Mouse (Mus musculus) intestine, postnatal 0 days (tissue): ENCODE data around the gene Trpm4. TPM values are rescaled to one million over a fixed set of nuclear protein-coding genes. Genes with fewer than 3 reads are reported as not detected.

Experiments
- ATAC-seq: fragments of 200-750 bp; cut with Nextera tagmentation; 2 replicates; pipeline ENCODE4 v1.8.0; 2017; ENCODE audit warnings: mild to moderate bottlenecking, moderate TSS enrichment, moderate library complexity
- H3K27ac ChIP-seq: fragments of 300-500 bp; sonication (generic); 2 replicates; pipeline ENCODE4 v1.5.1; 2014; ENCODE audit warnings: mild to moderate bottlenecking, low read depth, low read length, moderate library complexity
- H3K27me3 ChIP-seq: fragments of 300-500 bp; sonication (generic); replicated peaks from 2 replicates; pipeline ENCODE4 v1.6.1; 2014; ENCODE audit warnings: low read length, mixed read lengths; ENCODE audit not compliant: control insufficient read depth, insufficient read depth
- H3K36me3 ChIP-seq: fragments of 300-500 bp; sonication (generic); 2 replicates; pipeline ENCODE4 v1.6.1; 2014; ENCODE audit warnings: mild to moderate bottlenecking, moderate library complexity; ENCODE audit not compliant: control insufficient read depth, insufficient read depth
- H3K4me1 ChIP-seq: fragments of 300-500 bp; sonication (generic); replicated peaks from 2 replicates; pipeline ENCODE4 v1.6.1; 2014; ENCODE audit warnings: antibody characterized with exemption, low read length, mixed read lengths; ENCODE audit not compliant: control insufficient read depth, insufficient read depth
- H3K4me2 ChIP-seq: fragments of 300-500 bp; sonication (generic); replicated peaks from 2 replicates; pipeline ENCODE4 v1.6.1; 2014; ENCODE audit warnings: low read depth, mild to moderate bottlenecking, moderate library complexity
- H3K4me3 ChIP-seq: fragments of 300-500 bp; sonication (generic); 2 replicates; pipeline ENCODE4 v1.5.1; 2014; ENCODE audit warnings: low read depth, low read length
- H3K9ac ChIP-seq: fragments of 300-500 bp; sonication (generic); 2 replicates; pipeline ENCODE4 v1.6.1; 2014; ENCODE audit warnings: mild to moderate bottlenecking, low read depth, low read length
- H3K9me3 ChIP-seq: fragments of 300-500 bp; sonication (generic); 2 replicates; pipeline ENCODE4 v1.6.1; 2016; ENCODE audit warnings: mixed run types; ENCODE audit not compliant: control insufficient read depth
- CTCF ChIP-seq: sonication (generic); IDR thresholded peaks from 2 replicates; pipeline ENCODE4 v1.5.1; 2016; ENCODE audit warnings: low read depth, mild to moderate bottlenecking, control low read depth, antibody characterized with exemption, moderate library complexity
- WGBS: fragments of 180-500 bp; shearing (Covaris S2); extraction: QIAGEN DNeasy Blood & Tissue Kit; methylation state at CpG from one replicate; pipeline ENCODE4 v1.1.7; 2014; 5-methylcytosine and 5-hydroxymethylcytosine counted together
- polyA plus RNA-seq: library from polyadenylated mRNA; unstranded; fragments of >200 nt; fragmentation: Nextera tagmentation; extraction: Ambion mirVana; gene quantifications from 2 replicates; pipeline ENCODE4 v1.2.1, GENCODE M21; 2015

The Trpm4 gene
- polyA plus RNA-seq, 1 experiment from 2014 or later: 49.4 TPM

- Histone ChIP-seq H3K27me3 (no peaks in the 10 kb centered on the region; the same call in 1 of the 2 replicates), H3K4me1 (no peaks in the 10 kb centered on the region), H3K36me3 (no peaks in the 10 kb centered on the region), H3K4me2 (no peak overlapping the region), H3K4me3 (no peak overlapping the region), H3K9me3 (no peaks in the 10 kb centered on the region), H3K27ac (no peak overlapping the region), H3K9ac (no peak overlapping the region)
- 81% methylated on average over 8 of the region's 8 CpGs for WGBS
- TF ChIP-seq CTCF: no peak
- ATAC-seq: no peak
Observed at GRCm38 (mm10) chr7:45273672-45274071, 59.9 kb downstream of the Trpm4 start.

GRCm38 (mm10) chr7:45272786-45273412 is 60.7 kb downstream of the Trpm4 start:
- Histone ChIP-seq H3K36me3 (no peaks in the 10 kb centered on the region), H3K27ac (no peak overlapping the region), H3K4me2 (no peak overlapping the region), H3K27me3 (peaks cover 4% of the 10 kb centered on the region), H3K4me3 (no peak overlapping the region), H3K9ac (no peak overlapping the region), H3K4me1 (no peaks in the 10 kb centered on the region), H3K9me3 (no peaks in the 10 kb centered on the region)
- no peak for TF ChIP-seq CTCF
- WGBS: 33% methylated on average over 10 of the region's 10 CpGs
- ATAC-seq: no peak

GRCm38 (mm10) chr7:45265518-45265917 is 68.1 kb downstream of the Trpm4 start:
- Histone ChIP-seq H3K36me3 (no peaks in the 10 kb centered on the region), H3K9ac (no peak overlapping the region), H3K4me2 (no peak overlapping the region), H3K27ac (no peak overlapping the region), H3K9me3 (no peaks in the 10 kb centered on the region), H3K4me3 (no peak overlapping the region), H3K4me1 (no peaks in the 10 kb centered on the region), H3K27me3 (peaks cover 7% of the 10 kb centered on the region)
- 76% methylated on average over 1 of the region's 1 CpGs for WGBS
- ATAC-seq: no peak
- no peak for TF ChIP-seq CTCF

- 66% methylated on average over 3 of the region's 3 CpGs for WGBS
- Histone ChIP-seq H3K9ac (no peak overlapping the region), H3K36me3 (no peaks in the 10 kb centered on the region), H3K9me3 (no peaks in the 10 kb centered on the region), H3K4me1 (no peaks in the 10 kb centered on the region), H3K4me3 (no peak overlapping the region), H3K27ac (no peak overlapping the region), H3K27me3 (peaks cover 11% of the 10 kb centered on the region), H3K4me2 (no peak overlapping the region)
- TF ChIP-seq CTCF: peak; percentile 60
- no peak for ATAC-seq
Observed at GRCm38 (mm10) chr7:45264348-45264747, 69.2 kb downstream of the Trpm4 start.

- H3K27me3 ChIP-seq: peaks cover 10% of the 10 kb centered on the region
- TF ChIP-seq CTCF: no peak
- no peak overlapping the region for H3K9ac ChIP-seq
- WGBS: 72% methylated on average over 7 of the region's 7 CpGs
- H3K9me3 ChIP-seq: no peaks in the 10 kb centered on the region
- no peak for ATAC-seq
- H3K4me1 ChIP-seq: no peaks in the 10 kb centered on the region
- H3K4me3 ChIP-seq: no peak overlapping the region
- H3K36me3 ChIP-seq: no peaks in the 10 kb centered on the region
- H3K4me2 ChIP-seq: no peak overlapping the region
- H3K27ac ChIP-seq: no peak overlapping the region
Observed at GRCm38 (mm10) chr7:45263006-45263607, 70.5 kb downstream of the Trpm4 start.

GRCm38 (mm10) chr7:45262266-45262665 is 71.3 kb downstream of the Trpm4 start:
- no peak overlapping the region for H3K9ac ChIP-seq
- TF ChIP-seq CTCF: no peak
- no peaks in the 10 kb centered on the region for H3K4me1 ChIP-seq
- H3K9me3 ChIP-seq: no peaks in the 10 kb centered on the region
- 52% methylated on average over 7 of the region's 7 CpGs for WGBS
- no peak overlapping the region for H3K4me3 ChIP-seq
- no peak for ATAC-seq
- H3K27me3 ChIP-seq: 0 out of 2 replicates have a peak, but pooled peaks cover 5% of the 10 kb centered on the region
- no peak overlapping the region for H3K4me2 ChIP-seq
- H3K36me3 ChIP-seq: no peaks in the 10 kb centered on the region
- H3K27ac ChIP-seq: no peak overlapping the region
